Mouse (Mus musculus) lung, postnatal 10 days (tissue): ENCODE data around the gene Fhit.
"Not testable (repeated sequence)": the region's sequence is repeated elsewhere in the genome, so short reads cannot be mapped to it uniquely, and the experiment has no call there.

Source experiments
- DNase-seq: peaks from one replicate; pipeline ENCODE4 v3.0.0; 2021

Fhit gene

DNA sequence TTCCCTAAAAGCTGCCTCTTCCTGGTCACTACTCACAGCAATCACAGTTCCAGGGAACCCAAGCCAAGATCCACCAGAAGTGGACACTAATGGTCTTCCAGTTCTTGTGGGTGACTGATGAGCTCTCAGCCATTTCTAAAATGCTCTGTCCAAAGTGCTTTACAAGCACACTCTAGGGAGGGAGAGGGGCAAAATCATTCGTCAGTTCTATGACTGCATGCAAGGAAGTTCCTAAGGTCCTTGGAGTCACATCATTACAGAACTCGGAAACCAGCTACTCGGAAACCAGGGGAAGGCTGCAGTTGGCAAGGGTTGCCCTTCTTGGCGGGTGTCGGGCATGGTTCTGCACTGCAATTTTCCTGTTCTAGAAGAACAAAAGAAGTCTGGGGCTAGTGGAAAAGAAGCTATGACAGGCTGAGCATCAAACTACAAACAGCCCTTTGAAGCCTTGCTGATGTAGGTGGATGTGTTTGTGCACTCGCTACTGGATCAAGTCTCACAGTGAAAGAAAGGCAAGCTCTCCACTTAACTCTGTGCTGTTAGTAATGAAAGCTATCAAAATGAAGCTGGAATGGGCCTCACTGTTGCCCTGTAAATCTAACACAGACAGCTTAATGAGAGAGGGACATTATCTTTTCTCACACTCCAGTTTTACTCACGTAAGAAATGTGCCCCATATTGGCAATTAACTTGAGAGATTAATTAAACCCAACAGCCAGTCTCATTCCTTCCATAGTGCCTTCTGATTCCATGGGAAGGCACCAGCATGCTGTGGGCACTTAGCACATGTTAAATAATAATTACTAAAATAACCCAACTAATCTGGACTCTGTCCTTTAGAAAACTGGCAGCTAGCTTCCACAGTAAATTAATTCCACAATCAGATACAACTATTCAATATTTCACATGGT is 243.7 kb downstream of the Fhit start:
- DNase-seq: no peak

DNA sequence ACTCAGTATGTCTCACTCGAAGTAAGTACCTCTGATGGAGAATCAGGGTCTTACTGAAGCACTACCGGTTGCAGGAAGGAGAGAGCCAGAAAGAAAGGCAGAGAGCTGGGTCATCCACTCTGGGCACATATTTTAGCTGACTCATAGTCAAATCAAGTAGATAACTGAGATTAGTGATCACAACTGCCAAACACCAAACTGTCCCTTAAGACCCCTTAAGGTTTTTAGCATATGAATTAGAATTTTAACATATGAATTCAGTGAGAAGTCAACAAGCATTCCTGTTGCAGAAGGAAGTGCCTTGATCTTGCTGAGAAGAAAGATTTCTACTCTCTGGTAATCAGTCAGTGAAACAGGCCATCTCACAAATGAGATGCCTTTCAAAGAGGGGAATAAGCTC is 253.8 kb downstream of the Fhit start:
- no peak for DNase-seq

DNA sequence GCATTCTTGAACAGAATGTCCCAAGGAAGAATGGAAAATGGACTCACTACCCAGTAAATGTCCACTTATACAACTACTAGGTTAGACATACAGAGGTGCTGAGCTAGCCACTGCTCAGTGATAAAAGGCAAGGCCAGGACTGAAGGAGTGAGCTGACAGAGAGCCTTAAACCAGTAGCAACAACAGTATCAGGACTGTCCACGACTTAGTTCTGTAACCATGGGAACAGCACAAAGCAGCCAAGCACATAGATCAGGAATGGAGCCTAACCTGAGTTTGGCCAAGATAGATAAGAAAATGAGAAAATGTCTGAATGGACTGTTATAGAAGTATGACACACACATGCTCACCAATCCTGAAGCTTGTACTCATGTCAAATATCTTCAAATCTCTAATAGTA is 279.1 kb downstream of the Fhit start:
- no peak for DNase-seq

DNA sequence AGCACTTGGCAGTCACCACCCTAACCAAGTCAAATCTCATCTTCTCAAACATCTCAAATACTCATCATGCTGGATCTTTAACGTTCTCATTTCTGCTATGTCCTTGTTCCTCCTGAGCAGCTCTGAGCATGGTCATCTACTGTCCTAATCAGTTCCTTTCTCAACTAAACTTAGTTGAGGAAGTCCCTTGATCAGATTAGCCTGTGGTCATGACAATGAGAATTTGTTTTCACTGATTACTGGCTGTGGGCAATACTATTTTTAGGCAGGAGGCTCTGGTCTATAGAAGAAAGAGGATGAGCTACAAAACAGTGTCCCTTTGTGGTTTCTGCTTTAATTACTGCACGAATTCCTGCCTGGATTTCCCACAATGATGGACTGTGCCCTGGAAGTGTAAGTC is 281.1 kb downstream of the Fhit start:
- no peak for DNase-seq

DNA sequence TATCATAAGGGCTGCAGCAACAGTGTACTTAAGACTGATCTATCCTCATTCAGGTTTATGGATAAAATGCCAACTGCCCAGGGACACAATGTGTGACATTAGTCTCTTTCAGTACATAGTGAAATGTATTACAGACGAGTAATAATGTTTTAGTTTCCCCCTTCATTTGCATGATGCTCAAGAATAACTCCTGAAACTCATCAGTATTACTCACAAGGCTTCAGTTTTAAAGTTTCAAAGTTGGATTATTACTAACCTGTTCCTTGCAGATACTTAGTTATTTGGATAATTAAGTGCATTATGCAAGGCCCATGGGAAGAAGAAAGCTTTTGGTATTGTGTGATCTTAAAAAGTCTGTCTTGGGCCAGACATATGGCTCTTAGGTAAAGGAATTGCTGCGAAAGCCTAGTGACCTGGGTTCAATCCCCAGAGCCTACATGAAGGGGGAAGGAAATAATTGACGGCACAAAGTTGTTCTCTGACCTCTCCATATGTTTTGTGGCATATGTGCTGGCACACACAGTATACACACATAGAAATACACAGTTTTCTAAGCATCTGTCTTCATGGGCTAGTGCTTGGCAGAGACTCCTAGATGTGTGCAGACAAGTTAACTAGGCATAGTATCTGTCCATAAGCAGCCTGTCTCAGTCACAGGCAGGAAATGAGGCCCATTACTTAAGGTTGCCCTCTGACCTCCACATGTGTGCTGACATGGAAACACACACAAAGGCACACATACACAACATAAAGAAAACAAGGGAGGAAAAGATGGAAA is 287.1 kb downstream of the Fhit start:
- DNase-seq: no peak

DNA sequence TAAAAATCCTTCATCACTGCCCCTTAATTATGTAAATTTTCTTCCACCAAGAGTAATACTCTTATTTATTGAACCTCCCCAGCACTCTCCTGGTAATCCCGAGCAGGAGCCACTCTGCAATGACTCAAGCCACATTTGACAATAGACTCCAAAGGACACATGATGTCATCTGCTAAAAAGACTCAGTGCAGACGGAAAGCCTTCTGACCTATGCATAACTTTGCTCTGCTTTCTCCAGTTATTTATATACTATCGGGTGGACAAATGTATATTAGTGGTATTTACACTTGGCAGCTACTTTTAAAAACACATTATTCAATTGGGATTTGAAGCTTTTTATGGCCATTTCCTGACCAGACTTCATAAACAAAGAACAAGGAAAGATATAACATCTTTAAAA is 304.2 kb downstream of the Fhit start:
- no peak for DNase-seq

DNA sequence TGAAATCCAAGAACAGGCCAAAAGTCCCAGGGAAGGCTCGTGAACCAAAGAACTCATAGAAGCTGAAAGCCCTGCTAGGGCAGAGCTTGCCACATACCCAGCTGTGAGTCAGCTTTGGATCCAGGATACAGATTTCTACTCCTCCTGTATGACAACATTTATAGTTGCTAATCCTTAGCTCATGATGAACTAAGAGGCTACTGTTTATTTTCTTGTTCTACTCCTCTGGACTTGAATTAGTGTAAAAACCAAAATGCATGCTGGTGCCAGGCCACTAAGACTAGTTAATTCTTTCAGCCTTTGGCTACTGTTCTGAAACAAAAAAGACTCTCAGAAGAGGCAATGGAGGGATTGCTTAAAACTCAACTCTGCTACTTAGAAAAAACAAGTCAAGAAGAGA is 309.9 kb downstream of the Fhit start:
- DNase-seq: no peak

DNA sequence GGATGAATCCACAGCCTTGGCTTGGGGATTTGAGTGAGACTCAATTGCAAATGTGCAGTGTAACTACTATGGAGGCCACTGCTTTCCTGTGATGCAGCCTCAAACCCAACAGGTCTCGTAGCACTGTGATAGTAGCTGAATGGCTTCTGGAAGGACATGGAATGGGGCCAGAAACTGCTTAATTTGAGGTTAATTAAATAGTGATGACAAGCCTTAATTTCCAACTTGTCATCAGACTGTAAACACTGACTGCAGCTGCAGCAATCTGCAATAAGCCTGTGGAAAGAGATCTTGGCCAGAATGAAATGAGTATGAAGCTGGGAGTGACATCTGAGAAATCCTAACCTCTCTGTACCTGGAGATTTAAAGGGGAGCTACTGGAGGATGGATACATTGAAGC is 325.8 kb downstream of the Fhit start:
- DNase-seq: no peak

DNA sequence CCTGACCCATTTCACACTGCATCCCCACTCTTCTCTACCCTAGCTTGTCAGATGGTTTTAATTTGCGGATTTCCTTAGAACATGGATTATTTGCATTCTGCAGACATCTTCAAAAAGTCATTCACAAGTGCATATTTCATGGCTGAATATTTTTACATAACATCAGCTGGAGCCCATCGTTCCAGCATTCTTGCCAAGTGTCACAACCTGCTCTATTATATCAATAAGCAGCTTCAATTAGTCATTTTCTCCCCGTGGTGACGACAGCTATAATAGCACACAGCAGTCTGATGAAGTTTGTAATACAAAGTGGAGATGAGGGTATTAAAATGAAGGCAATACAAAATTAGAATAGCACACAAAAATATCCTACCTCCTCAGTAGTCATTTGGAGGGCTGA is 337.0 kb downstream of the Fhit start:
- DNase-seq: no peak

DNA sequence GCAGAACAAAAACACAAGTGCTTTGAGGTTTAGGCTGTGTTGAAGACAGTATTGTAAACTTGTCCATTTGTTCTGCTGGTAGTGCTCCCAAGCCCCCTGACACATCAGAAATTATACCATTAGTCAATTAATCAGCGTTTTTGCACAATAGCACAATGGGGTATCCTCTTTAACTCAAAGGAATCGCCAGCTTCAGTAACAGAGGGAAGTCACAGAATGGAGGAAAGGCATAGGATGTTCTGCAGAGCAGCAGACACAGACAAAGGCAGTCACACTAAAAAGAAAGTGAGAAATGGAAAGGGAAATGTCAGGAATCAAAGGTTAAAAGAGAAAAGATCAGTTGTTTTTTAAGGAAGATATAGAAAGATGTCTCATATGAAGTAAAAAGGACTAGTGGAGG is 348.3 kb downstream of the Fhit start:
- no peak for DNase-seq

DNA sequence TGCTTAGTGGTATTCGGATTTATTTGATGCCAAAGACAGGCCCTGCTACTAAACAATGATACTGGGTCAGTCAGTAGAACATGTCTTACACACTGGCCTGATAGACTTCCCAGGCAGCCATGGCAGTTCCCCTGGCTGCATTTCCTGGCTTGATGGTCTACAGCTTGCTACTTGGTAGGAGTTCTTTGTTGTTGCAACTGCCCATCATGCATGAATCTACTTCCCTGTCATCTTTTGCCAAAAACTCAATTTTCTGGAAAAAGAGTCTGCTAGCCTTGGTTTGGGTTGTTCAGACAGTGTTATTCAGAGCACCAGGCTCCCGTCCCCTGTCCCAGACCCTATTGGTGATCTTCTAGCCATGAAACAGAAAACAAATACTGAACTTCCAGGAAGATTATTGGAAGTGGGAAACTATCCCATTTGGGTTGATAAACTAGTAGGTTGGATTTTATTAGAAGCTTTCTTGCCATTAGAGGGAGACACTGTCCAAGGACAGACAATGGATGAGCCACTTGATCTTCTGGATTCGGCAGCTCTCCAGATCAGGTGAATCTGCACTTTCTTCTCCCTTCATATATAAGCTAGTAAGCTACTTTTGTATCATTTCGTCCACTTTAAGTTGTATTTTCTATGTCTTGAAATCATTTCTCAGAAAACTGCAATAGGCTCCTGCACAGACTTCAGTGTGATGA is 363.2 kb downstream of the Fhit start:
- no peak for DNase-seq

DNA sequence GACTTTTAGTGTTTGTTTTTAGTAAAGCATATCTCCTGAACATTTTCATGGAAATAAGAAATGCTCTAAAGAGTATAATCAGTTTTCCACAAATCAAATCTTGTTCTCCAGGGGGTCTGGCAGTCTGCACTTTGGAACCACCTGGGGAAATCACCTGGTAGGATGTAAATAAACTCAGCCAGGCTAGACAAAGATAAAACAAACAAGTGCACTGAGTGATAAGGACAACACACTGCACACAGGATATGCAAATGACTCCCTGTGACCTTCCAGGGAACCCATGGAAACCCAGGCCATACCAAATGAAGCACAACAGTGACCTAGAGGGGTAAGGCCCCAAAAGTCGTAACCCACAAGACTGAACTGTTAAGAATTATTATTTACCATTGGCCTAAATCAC is 364.2 kb downstream of the Fhit start:
- DNase-seq: no peak

DNA sequence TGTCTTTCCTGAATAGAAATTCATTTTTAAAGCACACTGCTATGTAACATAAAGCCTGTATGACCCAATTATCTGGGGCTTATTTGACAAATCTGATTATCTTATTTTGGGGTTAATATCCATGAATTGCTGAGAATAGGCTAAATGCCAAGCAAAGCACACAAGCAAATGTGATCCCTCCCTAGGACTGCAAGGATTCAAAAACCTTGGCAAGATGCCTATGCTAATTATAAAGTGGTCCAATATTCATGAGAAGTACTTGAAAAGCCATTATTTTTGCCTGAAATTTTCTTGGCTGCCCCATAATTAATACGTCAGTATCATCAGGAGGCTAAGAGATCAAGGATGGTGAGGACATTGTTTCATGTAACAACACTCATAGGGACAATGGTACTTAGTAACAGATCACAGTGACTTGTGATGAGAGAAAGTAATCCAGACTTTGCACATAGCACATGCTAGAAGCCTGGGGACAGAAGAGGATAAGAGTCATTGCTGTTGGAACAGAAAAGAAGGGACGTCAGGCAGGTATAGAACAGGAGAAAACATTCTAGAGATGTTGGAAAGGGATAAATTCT is 366.2 kb downstream of the Fhit start:
- no peak for DNase-seq

DNA sequence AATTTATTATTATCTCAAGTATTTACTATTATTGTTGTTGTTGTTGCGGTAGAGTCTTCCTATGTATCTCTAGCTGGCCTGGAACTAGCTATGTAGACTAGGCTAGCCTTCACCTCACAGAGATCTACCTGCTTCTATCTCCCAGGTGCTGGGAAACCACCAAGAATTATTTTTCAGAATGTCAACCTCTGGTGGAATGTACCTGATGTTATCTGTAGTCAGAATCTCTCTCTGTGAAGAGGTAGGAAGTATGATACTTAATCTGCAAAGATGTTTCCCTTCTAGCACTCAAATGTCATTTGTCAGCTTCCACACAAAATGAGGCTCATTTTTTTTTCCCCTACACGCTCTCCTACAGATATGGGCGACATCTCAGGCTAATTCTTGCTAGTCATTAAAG is 377.9 kb downstream of the Fhit start:
- DNase-seq: no peak

DNA sequence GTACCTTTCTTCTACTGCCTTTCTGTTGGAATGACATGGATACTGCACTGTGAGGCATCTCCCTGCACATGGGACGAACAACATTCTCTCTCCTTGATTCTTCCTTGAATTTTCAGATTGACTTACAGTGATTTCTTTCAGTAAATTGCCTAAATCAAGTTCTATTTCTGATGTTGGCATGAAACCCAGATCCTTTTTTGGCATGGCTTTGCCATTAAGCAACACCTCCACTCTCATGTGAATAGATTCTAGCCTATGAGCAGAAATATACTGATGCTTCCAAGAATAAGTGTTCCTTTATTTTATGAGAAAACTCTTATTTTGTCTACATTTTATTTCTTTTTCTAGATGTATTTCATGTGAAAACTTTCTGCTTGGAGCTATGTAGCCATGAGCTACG is 383.1 kb downstream of the Fhit start:
- no peak for DNase-seq

DNA sequence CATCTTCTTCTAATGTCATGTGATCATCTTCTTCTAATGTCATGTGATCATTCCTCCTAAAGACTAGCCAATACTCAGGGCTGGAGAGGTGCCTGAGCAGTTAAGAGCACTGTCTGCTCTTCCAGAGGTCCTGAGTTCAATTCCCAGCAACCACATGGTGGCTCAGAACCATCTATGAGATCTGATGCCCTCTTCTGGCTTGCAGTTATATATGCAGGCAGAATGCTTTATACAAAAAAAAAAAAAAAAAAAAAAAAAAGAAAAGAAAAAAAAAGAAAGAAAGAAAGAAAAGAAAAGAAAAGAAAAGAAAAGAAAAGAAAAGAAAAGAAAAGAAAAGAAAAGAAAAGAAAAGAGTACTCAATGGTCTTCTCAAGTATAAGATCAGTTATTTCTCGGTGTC is 407.0 kb downstream of the Fhit start:
- DNase-seq: not testable (repeated sequence)

DNA sequence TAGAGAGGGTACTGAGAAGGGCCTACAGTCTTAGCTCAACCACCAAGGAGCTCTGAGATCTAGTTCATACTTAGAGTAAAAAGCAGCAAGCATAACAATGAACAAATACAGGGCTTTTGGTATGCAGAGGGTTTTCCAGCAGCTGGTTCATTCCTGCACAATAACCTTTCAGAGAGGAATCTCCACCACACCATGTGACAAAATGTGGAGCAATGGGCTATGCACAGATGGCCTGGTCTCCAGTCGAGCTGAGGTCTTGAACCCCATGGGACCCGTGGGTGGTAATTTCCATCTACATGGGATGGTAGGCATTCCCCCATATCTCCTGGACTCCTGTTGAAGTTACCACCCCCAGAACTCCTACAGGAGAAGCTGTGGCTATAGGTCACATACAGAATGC is 423.8 kb downstream of the Fhit start:
- no peak for DNase-seq

DNA sequence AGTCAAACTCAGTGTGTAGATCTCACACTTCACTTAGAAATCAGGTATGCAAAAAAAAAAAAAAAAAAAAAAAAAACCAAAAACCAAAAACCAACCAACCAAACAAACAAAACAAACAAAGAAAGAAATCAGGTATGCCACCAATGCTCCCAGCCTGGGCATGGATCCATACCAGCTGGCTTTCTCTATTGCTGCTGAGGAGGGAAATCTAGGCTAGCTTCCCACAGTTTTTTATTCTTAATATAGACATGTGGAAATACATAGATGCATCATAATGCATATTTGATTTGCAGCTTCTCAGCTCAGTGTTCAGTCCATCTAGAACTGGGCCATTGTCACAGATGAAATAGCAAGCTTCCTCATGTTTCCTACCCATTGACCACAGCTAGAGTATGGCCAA is 439.3 kb downstream of the Fhit start:
- DNase-seq: no peak

DNA sequence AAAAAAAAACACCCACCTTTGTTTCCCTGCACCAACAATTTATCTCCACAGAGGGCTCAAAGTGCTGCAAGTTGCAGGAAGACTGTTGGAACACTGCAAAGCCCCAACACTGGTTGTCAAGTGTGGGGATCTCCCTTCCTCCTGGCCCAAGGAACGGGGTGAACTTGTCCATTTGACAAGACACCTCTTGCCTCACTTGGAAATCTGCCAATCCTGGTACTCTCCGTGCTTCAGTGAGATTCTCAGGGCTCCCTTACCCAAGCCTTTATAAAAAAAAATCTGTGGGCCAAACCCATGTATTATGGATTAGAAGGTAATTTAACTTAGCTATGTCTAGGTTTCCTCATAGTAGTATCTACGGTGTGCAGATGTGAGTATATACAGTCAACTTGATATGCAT is 448.9 kb downstream of the Fhit start:
- no peak for DNase-seq

DNA sequence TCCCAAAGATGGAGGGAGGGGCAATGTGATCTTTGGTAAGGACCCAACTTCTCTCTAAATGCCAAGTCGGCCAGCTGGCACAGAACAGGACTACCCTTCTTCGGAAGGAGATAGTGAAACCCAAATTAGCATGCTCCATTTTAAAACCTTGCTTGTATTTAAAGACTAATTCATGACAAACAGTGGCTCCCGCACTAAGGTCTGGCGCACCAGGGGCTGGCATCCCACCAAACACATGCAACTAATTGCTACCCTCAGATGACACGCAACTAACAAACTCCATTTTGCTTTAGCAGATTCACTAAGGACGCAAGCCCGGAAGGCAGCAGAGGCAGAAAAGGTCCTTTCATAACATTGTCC is 449.3 kb downstream of the Fhit start:
- DNase-seq: no peak

DNA sequence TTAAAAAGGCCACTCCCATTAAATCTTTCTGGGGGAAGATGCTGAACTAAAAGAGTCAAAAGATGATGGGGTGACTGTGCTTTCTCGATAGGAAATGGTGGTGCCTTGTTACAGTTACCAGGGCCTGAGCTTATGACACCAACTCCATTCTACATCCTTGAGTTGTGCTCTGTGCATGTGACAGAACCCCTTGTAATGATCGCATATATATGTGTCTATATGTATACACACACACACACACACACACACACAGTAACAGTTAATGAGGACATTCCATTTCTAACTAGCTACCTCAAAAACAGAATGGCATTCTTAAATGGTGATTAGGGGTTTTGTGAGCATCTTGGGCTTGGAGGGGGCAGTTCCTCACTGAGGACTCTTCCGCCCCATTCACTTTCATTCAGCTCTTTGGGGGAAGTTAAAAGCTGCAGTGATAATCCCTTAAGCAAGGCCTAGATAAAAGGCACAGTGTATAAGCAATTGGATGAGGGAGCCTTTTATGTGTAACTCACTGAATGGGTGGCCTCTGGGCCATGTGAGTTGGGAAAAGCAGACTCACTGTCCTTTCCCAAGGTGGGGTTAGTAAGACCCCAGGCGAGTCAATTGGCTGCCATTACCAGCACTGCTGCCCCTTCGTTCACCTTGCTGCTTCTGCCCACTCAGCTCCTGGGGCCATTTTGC is 449.9 kb downstream of the Fhit start:
- no peak for DNase-seq

DNA sequence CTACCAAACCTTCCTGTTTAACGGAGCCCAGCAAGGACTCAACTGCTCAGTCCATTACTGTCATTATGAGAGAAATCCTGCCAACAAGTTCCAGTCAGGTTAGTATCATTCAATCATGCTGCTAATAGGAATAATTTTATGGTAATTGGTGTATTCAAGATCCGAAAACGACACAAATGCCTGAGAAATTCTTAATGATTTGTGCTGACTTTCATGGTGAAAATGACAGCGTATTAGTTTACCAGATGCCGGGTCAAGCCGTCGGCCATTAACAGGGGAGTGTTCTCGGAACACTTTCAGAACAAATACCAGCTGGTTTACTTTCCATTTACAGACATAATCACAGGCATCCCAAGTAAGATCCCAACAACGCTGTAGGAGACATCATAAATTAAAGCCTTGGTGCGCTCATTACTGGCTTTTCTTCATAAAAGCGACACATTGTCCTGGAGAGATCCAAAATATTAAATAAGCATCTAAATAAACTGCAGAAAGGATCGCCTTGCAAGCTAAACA is 451.0 kb downstream of the Fhit start:
- DNase-seq: no peak

DNA sequence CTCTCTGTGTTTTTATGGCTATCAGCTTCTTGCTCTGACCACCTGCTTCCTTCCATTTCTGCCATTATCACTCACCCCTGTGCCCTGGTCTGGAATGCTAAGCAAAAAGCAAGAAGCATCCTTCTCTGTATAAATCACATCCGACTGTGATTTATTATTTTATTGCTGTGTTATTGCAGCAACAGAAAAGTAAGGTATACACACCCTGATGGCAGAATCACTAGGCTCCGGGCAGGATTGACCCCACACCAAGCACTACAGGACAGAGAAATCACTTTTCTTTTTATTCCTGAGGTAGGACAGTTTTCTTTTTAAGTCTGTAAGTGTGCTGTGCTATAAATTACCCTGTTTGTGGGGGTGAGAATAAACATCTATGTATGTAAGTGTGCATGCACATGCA is 460.1 kb downstream of the Fhit start:
- DNase-seq: no peak
